Mouse (Mus musculus) hindbrain, postnatal 0 days (tissue): ENCODE data around the gene Snn. TPM values are rescaled to one million over a fixed set of nuclear protein-coding genes. Genes with fewer than 3 reads are reported as not detected.
A peak's percentile ranks its signal among the peaks of the same experiment; 100 is the strongest.

Experiments
- ATAC-seq: fragments of 200-750 bp; cut with Nextera tagmentation; 2 replicates; pipeline ENCODE4 v1.8.0; 2017; ENCODE audit warnings: mild to moderate bottlenecking, moderate TSS enrichment, moderate library complexity
- DNase-seq: peaks from one replicate; pipeline ENCODE4 v3.0.0-alpha.2; 2015; ENCODE audit warnings: low spot score
- H3K27ac ChIP-seq: fragments of 300-500 bp; sonication (generic); 2 replicates; pipeline ENCODE4 v1.5.1; 2014; ENCODE audit warnings: mild to moderate bottlenecking
- H3K27me3 ChIP-seq: fragments of 300-500 bp; sonication (generic); 2 replicates; pipeline ENCODE4 v1.6.1; 2014; ENCODE audit warnings: low read length, mixed read lengths; ENCODE audit not compliant: insufficient read depth
- H3K36me3 ChIP-seq: fragments of 300-500 bp; sonication (generic); 2 replicates; pipeline ENCODE4 v1.6.1; 2014; ENCODE audit warnings: low read length, mixed read lengths; ENCODE audit not compliant: insufficient read depth
- H3K4me1 ChIP-seq: fragments of 300-500 bp; sonication (generic); 2 replicates; pipeline ENCODE4 v1.6.1; 2014; ENCODE audit warnings: antibody characterized with exemption, low read length, mixed read lengths; ENCODE audit not compliant: insufficient read depth
- H3K4me2 ChIP-seq: fragments of 300-500 bp; sonication (generic); 2 replicates; pipeline ENCODE4 v1.6.1; 2014; ENCODE audit warnings: low read depth, mild to moderate bottlenecking, low read length, moderate library complexity, mixed read lengths
- H3K4me3 ChIP-seq: fragments of 300-500 bp; sonication (generic); 2 replicates; pipeline ENCODE4 v1.5.1; 2014; ENCODE audit warnings: low read length
- H3K9ac ChIP-seq: fragments of 300-500 bp; sonication (generic); replicated peaks from 2 replicates; pipeline ENCODE4 v1.6.1; 2014; ENCODE audit warnings: mild to moderate bottlenecking, low read length, moderate library complexity, mixed read lengths
- H3K9me3 ChIP-seq: fragments of 300-500 bp; sonication (generic); 2 replicates; pipeline ENCODE4 v1.6.1; 2016; ENCODE audit warnings: low read length, mixed read lengths
- CTCF ChIP-seq: IDR thresholded peaks from 2 replicates; pipeline ENCODE4 v1.5.1; 2016; ENCODE audit warnings: antibody characterized with exemption, control low read depth, low read depth
- WGBS: fragments of 180-500 bp; shearing (Covaris S2); extraction: QIAGEN DNeasy Blood & Tissue Kit; methylation state at CpG from one replicate; pipeline ENCODE4 v1.1.7; 2014; 5-methylcytosine and 5-hydroxymethylcytosine counted together
- polyA plus RNA-seq: library from polyadenylated mRNA; unstranded; fragments of >200 nt; fragmentation: Nextera tagmentation; extraction: Ambion mirVana; gene quantifications from 2 replicates; pipeline ENCODE4 v1.2.1, GENCODE M21; 2015
- total RNA-seq: library from RNA; depleted of rRNA; stranded (reverse); fragments of >200 nt; gene quantifications from 2 replicates; pipeline ENCODE4 v1.2.3, GENCODE M21; 2014

Snn gene
- total and polyA plus RNA-seq, 2 experiments from 2014 or later, result 123 to 241 TPM

- DNase-seq (no peak), ATAC-seq (no peak)
- no peaks in the 10 kb centered on the region for H3K9me3 ChIP-seq
- H3K9ac ChIP-seq, result no peak overlapping the region
- TF ChIP-seq CTCF, result no peak
- H3K36me3 ChIP-seq, result no peaks in the 10 kb centered on the region
- H3K27me3 ChIP-seq, result no peaks in the 10 kb centered on the region
- H3K27ac ChIP-seq, result no peak overlapping the region
- no peak overlapping the region for H3K4me2 ChIP-seq
- H3K4me3 ChIP-seq, result no peak overlapping the region
- H3K4me1 ChIP-seq, result no peaks in the 10 kb centered on the region
- 57% methylated on average over 4 of the region's 4 CpGs for WGBS
These were observed 44.4 kb upstream of the Snn start for GRCm38 (mm10) chr16:11016353-11016752.

GRCm38 (mm10) chr16:11017807-11018595 is 42.7 kb upstream of the Snn start:
- 66% methylated on average over 11 of the region's 11 CpGs for WGBS
- Histone ChIP-seq H3K4me3 (no peak overlapping the region), H3K9ac (no peak overlapping the region), H3K27me3 (no peaks in the 10 kb centered on the region), H3K9me3 (no peaks in the 10 kb centered on the region), H3K4me1 (no peaks in the 10 kb centered on the region), H3K27ac (no peak overlapping the region), H3K4me2 (no peak overlapping the region), H3K36me3 (no peaks in the 10 kb centered on the region)
- ATAC-seq, result no peak
- DNase-seq, result no peak
- no peak for TF ChIP-seq CTCF

GRCm38 (mm10) chr16:11021403-11022112 is 39.2 kb upstream of the Snn start:
- Histone ChIP-seq H3K27ac (no peak overlapping the region), H3K4me1 (no peaks in the 10 kb centered on the region), H3K4me2 (no peak overlapping the region), H3K9me3 (no peaks in the 10 kb centered on the region), H3K9ac (no peak overlapping the region), H3K27me3 (no peaks in the 10 kb centered on the region), H3K36me3 (no peaks in the 10 kb centered on the region), H3K4me3 (no peak overlapping the region)
- TF ChIP-seq CTCF, result no peak
- whole genome bisulfite sequencing, result 48% methylated on average over 3 of the region's 3 CpGs
- peak; percentile 65 for DNase-seq
- peak; percentile 75 for ATAC-seq

DNA sequence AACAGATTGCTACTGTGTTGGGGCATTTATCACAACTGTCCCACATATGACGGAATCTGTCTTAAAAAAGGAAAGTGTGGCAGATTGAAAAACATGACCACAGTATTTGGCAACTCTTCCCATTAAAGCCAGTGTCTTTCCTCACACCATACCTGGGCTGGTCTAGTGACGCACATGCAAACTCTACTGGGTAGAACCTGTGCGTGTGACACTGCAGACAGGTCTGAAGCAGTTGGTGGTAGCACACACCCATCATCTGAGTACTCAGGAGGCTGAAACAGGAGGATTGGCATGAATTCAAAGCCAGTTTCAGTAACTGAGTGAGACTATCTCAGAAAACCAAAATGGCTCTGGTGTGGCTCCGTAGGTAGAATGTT is 38.6 kb upstream of the Snn start:
- DNase-seq (no peak), ATAC-seq (peak; percentile 46; the same call in 1 of the 2 replicates)
- Histone ChIP-seq H3K27ac (no peak overlapping the region), H3K36me3 (no peaks in the 10 kb centered on the region), H3K9me3 (no peaks in the 10 kb centered on the region), H3K4me1 (no peaks in the 10 kb centered on the region), H3K4me2 (no peak overlapping the region), H3K9ac (no peak overlapping the region), H3K4me3 (no peak overlapping the region), H3K27me3 (no peaks in the 10 kb centered on the region)
- 88% methylated on average over 4 of the region's 4 CpGs for WGBS
- no peak for TF ChIP-seq CTCF

GRCm38 (mm10) chr16:11023618-11024017 is 37.1 kb upstream of the Snn start:
- ATAC-seq (no peak), DNase-seq (peak; percentile 48)
- Histone ChIP-seq H3K4me2 (no peak overlapping the region), H3K9ac (no peak overlapping the region), H3K27me3 (no peaks in the 10 kb centered on the region), H3K4me3 (no peak overlapping the region), H3K4me1 (no peaks in the 10 kb centered on the region), H3K36me3 (no peaks in the 10 kb centered on the region), H3K9me3 (no peaks in the 10 kb centered on the region), H3K27ac (no peak overlapping the region)
- 73% methylated on average over 5 of the region's 5 CpGs for WGBS
- no peak for TF ChIP-seq CTCF

- TF ChIP-seq CTCF, result no peak
- no peaks in the 10 kb centered on the region for H3K36me3 ChIP-seq
- DNase-seq, result no peak
- no peaks in the 10 kb centered on the region for H3K27me3 ChIP-seq
- no peak overlapping the region for H3K4me3 ChIP-seq
- no peaks in the 10 kb centered on the region for H3K4me1 ChIP-seq
- no peaks in the 10 kb centered on the region for H3K9me3 ChIP-seq
- no peak overlapping the region for H3K27ac ChIP-seq
- WGBS, result 71% methylated on average over 3 of the region's 3 CpGs
- no peak overlapping the region for H3K4me2 ChIP-seq
- ATAC-seq, result no peak
- H3K9ac ChIP-seq, result no peak overlapping the region
These were observed 35.9 kb upstream of the Snn start for GRCm38 (mm10) chr16:11024841-11025240.

DNA sequence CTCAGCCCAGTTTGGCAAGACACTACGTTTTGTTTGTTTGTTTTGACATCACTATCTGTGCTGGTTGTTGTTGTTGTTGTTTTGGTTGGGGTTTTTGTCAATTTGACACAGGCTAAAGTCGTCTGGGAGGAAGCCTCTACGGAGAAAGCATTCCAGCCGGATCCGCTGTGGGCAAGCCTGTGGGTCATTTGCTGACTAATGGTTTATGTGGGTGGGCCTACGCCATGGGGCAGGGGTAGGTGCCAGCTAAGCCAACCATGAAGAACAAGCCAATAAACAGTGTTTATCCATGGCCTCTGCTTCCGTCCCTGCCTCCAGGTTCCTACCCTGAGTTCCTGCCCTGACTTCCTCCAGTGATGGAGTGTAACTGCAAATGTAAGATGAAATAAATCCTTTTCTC is 32.5 kb upstream of the Snn start:
- Histone ChIP-seq H3K27me3 (no peaks in the 10 kb centered on the region), H3K4me1 (no peaks in the 10 kb centered on the region), H3K4me2 (no peak overlapping the region), H3K9me3 (no peaks in the 10 kb centered on the region), H3K9ac (no peak overlapping the region), H3K27ac (no peak overlapping the region), H3K36me3 (no peaks in the 10 kb centered on the region), H3K4me3 (no peak overlapping the region)
- no peak for ATAC-seq
- WGBS, result 57% methylated on average over 7 of the region's 7 CpGs
- DNase-seq, result no peak
- TF ChIP-seq CTCF, result no peak
